Mouse (Mus musculus): ENCODE measurements around the gene Stk19. TPM values are rescaled to one million over a fixed set of nuclear protein-coding genes. Genes with fewer than 3 reads are reported as not detected.

Gene Stk19
- 25.4 and 29.4 TPM in 2 replicates for polyA plus RNA-seq (2015; fragmentation: Nextera tagmentation; extraction: Ambion mirVana)

DNA sequence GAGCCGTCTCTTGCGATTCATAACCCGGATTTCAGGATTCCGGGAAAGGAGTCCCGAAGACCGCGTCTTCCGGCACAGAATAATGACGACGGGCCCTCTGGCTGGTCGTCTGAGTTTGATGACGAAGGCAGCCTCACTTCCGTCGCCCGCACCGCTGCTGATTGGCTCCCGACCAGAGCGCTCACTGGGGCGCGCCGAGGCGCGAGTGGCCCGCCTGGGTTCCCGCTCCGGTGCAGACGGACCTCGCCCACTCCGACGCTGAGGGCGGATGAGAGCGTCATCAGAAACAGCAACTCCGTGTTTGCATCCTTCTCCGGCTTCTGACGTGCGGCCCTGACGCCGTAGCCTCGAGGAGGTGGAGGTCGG lies at the start of gene Stk19, which contains the start of gene Dxo:
Stk19 (minus strand) TSS at position 90 of the 366 bp plus-strand sequence.
Dxo (plus strand) TSS at position 164 of the 366 bp plus-strand sequence.
- Histone ChIP-seq H3K9ac (peak within 1 kb of the TSS; percentile 86), H3K9me3 (no peaks in the 10 kb centered on the region), H3K4me1 (peaks cover 22% of the 10 kb centered on the region), H3K4me2 (peak within 1 kb of the TSS; percentile 92), H3K27ac (peak within 1 kb of the TSS; percentile 85), H3K27me3 (no peaks in the 10 kb centered on the region), H3K4me3 (peak within 1 kb of the TSS; percentile 84), H3K36me3 (peaks cover 56% of the 10 kb centered on the region)
- ATAC-seq (ENCODE audit: insufficient number of reproducible peaks, insufficient read depth, low FRiP score, low TSS enrichment, low read depth) = peak; percentile 86
- under 1% methylated on average over 40 of the region's 40 CpGs for WGBS

DNA sequence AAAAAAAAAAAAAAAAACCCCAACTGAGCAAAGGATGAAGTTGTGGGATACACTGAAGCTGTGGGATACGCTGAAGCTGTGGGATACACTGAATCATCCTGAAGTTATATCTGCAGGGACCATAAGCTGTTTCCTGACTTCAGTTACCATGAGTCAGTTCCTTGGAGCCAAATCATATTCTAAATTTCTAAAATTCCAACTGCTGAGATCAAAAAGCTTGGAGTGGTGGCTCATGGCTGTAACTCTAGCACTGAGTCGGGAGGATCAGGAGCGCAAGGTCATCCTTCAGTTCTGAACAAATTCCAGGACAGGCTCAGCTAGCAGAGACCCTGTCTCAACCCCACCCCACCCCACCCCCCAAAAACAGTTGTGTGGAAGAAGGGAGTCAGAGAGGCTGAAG lies 48.9 kb upstream of the Stk19 start:
- ATAC-seq (ENCODE audit: insufficient number of reproducible peaks, insufficient read depth, low FRiP score, low TSS enrichment, low read depth) = no peak
- Histone ChIP-seq H3K4me3 (no peak overlapping the region), H3K9me3 (no peaks in the 10 kb centered on the region), H3K9ac (no peak overlapping the region), H3K4me2 (no peak overlapping the region), H3K4me1 (peaks cover 19% of the 10 kb centered on the region), H3K27me3 (no peaks in the 10 kb centered on the region), H3K36me3 (no peaks in the 10 kb centered on the region), H3K27ac (peak overlapping the region; percentile 23; the same call in 1 of the 2 replicates)
- WGBS = 62% methylated on average over 3 of the region's 3 CpGs

- 86% methylated on average over 6 of the region's 6 CpGs for WGBS
- no peak overlapping the region for H3K27ac ChIP-seq
- H3K4me2 ChIP-seq = no peak overlapping the region
- H3K36me3 ChIP-seq = no peaks in the 10 kb centered on the region
- peaks cover 21% of the 10 kb centered on the region for H3K4me1 ChIP-seq
- H3K27me3 ChIP-seq = no peaks in the 10 kb centered on the region
- no peak for ATAC-seq (ENCODE audit: insufficient number of reproducible peaks, insufficient read depth, low FRiP score, low TSS enrichment, low read depth)
- no peaks in the 10 kb centered on the region for H3K9me3 ChIP-seq
- no peak overlapping the region for H3K9ac ChIP-seq
- H3K4me3 ChIP-seq = no peak overlapping the region
These were observed 48.0 kb upstream of the Stk19 start for GRCm38 (mm10) chr17:34884704-34885103.

- Histone ChIP-seq H3K4me2 (no peak overlapping the region), H3K27ac (peak overlapping the region; percentile 11), H3K9me3 (no peaks in the 10 kb centered on the region), H3K36me3 (no peaks in the 10 kb centered on the region), H3K27me3 (no peaks in the 10 kb centered on the region), H3K4me3 (no peak overlapping the region), H3K9ac (no peak overlapping the region), H3K4me1 (peaks cover 27% of the 10 kb centered on the region)
- ATAC-seq (ENCODE audit: insufficient number of reproducible peaks, insufficient read depth, low FRiP score, low TSS enrichment, low read depth) = no peak
- WGBS = 69% methylated on average over 3 of the region's 3 CpGs
These were observed 46.6 kb upstream of the Stk19 start for GRCm38 (mm10) chr17:34883332-34883731.

DNA sequence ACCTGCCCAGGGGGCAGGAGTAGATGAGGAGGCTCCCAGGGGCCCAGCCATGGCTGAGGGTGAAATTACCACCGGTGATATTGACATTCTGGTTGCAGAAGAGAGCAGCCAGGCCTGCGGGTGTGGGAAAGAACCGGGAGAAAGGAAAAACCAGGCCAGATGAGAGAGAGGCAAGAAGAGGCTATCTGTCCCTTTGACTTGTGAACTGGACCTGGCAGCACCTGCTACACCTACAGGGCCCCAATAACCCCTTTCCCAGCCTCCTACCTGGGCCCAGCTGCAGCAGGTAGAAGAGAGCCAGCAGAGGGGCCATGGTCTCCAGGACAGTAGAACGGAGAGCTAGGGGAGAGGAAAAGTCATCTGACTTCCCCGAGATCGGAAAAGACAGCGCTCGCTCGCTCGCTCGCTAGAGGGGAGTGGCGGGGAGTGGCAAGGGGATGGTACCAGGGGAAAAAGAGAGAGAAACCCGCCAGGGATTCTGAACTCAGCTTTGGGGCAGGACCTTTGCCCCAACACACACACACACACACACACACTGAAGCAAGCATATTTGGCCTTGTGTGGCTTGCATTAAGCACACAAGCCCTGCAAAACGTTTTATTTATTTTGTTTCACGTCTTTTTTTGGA lies 45.1 kb upstream of the Stk19 start, which contains the start of gene Gm20547:
Gm20547 (minus strand) TSS at position 360 of the 628 bp plus-strand sequence.
- no peaks in the 10 kb centered on the region for H3K27me3 ChIP-seq
- H3K27ac ChIP-seq = no peak within 1 kb of the TSS
- no peaks in the 10 kb centered on the region for H3K9me3 ChIP-seq
- WGBS = 7% methylated on average over 15 of the region's 15 CpGs
- ATAC-seq (ENCODE audit: insufficient number of reproducible peaks, insufficient read depth, low FRiP score, low TSS enrichment, low read depth) = no peak
- peaks cover 27% of the 10 kb centered on the region for H3K4me1 ChIP-seq
- peak within 1 kb of the TSS; percentile 38 for H3K4me2 ChIP-seq
- H3K9ac ChIP-seq = 0 out of 2 replicates have a peak within 1 kb of the TSS, but pooled peaks have one; percentile 27
- H3K4me3 ChIP-seq = no peak within 1 kb of the TSS
- no peaks in the 10 kb centered on the region for H3K36me3 ChIP-seq

- ATAC-seq (ENCODE audit: insufficient number of reproducible peaks, insufficient read depth, low FRiP score, low TSS enrichment, low read depth) = no peak
- no peak overlapping the region for H3K9ac ChIP-seq
- H3K9me3 ChIP-seq = no peaks in the 10 kb centered on the region
- peak overlapping the region; percentile 38; the same call in 1 of the 2 replicates for H3K4me2 ChIP-seq
- H3K27me3 ChIP-seq = no peaks in the 10 kb centered on the region
- no peak overlapping the region for H3K27ac ChIP-seq
- H3K36me3 ChIP-seq = no peaks in the 10 kb centered on the region
- no peak overlapping the region for H3K4me3 ChIP-seq
- peaks cover 27% of the 10 kb centered on the region for H3K4me1 ChIP-seq
These were observed 44.4 kb upstream of the Stk19 start for GRCm38 (mm10) chr17:34881166-34881565.

DNA sequence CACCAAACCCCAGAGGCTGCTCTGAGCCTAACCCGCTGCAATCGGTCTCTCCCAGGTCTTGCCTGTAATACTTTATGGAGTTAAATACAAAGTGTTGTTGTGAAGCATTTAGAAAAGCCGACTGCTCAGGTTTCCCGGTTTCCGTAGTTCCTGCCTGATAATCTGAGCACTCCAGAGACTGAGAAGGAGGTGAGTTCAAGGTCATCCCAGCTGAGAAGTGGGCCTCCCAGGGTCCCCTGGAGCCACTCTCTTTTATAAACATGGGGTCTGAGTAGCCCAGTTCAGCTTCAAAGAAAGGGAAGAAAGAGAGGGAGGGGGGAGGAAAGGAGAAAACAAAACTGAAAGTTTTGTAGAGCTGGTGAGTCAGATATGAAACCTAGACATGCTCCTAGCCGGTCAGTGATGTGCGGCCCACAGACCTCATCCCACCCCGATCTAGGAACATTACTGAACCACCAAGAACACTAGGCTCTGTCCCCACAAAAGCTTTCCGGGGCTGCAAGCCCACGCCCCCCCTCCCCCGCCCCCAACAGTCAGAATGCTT lies 42.7 kb upstream of the Stk19 start, which contains the start of gene Zbtb12:
Zbtb12 (plus strand) TSS at position 148 of the 544 bp plus-strand sequence.
- no peaks in the 10 kb centered on the region for H3K9me3 ChIP-seq
- no peaks in the 10 kb centered on the region for H3K36me3 ChIP-seq
- H3K27me3 ChIP-seq = no peaks in the 10 kb centered on the region
- peak within 1 kb of the TSS; percentile 32; the same call in 1 of the 2 replicates for H3K9ac ChIP-seq
- peak within 1 kb of the TSS; percentile 28; the same call in 1 of the 2 replicates for H3K4me2 ChIP-seq
- H3K4me3 ChIP-seq = no peak within 1 kb of the TSS
- WGBS = 35% methylated on average over 11 of the region's 11 CpGs
- peaks cover 26% of the 10 kb centered on the region for H3K4me1 ChIP-seq
- H3K27ac ChIP-seq = peak within 1 kb of the TSS; percentile 48
- no peak for ATAC-seq (ENCODE audit: insufficient number of reproducible peaks, insufficient read depth, low FRiP score, low TSS enrichment, low read depth)

DNA sequence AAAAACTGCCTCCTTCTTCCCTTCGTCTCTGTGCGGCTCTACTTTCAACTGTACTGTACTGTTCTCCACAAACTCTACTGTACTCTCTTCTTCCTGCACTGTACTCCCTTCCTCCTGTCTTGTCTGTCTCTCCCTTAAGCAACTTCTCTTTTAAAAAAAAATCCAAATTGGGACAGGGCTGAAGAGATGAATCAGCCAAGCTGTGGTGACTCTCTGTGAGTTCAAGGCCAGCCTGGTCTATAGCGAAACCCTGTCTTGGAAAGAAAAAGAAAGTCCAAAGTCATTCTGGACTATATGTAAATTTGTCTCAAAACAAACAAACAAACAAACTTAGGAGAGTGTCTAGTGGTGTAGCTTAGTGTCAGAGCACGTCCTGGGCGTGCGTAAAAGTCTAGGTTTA lies 37.6 kb upstream of the Stk19 start:
- no peaks in the 10 kb centered on the region for H3K27me3 ChIP-seq

GRCm38 (mm10) chr17:34865981-34866380 lies 29.2 kb upstream of the Stk19 start:
- no peaks in the 10 kb centered on the region for H3K9me3 ChIP-seq
- H3K36me3 ChIP-seq = no peaks in the 10 kb centered on the region
- H3K9ac ChIP-seq = no peak overlapping the region
- H3K27me3 ChIP-seq = 0 out of 2 replicates have a peak, but pooled peaks cover 5% of the 10 kb centered on the region
- ATAC-seq (ENCODE audit: insufficient number of reproducible peaks, insufficient read depth, low FRiP score, low TSS enrichment, low read depth) = no peak
- WGBS = 53% methylated on average over 7 of the region's 7 CpGs
- H3K4me2 ChIP-seq = no peak overlapping the region
- H3K27ac ChIP-seq = no peak overlapping the region
- no peaks in the 10 kb centered on the region for H3K4me1 ChIP-seq
- H3K4me3 ChIP-seq = no peak overlapping the region

More for the DNA sequence above, 37.6 kb upstream of the Stk19 start:
- Histone ChIP-seq H3K4me1 (peaks cover 2% of the 10 kb centered on the region; the same call in 1 of the 2 replicates), H3K9me3 (no peaks in the 10 kb centered on the region), H3K4me3 (no peak overlapping the region), H3K27ac (no peak overlapping the region), H3K36me3 (no peaks in the 10 kb centered on the region), H3K4me2 (no peak overlapping the region), H3K9ac (no peak overlapping the region)
- ATAC-seq (ENCODE audit: insufficient number of reproducible peaks, insufficient read depth, low FRiP score, low TSS enrichment, low read depth) = no peak
- WGBS = 90% methylated on average over 6 of the region's 6 CpGs

GRCm38 (mm10) chr17:34862416-34863081 lies 25.8 kb upstream of the Stk19 start, which contains the start of gene Cfb:
Gene Cfb (minus strand): TSS chr17:34862518.
- Histone ChIP-seq H3K4me1 (no peaks in the 10 kb centered on the region), H3K9me3 (no peaks in the 10 kb centered on the region), H3K27ac (no peak within 1 kb of the TSS), H3K36me3 (peaks cover 5% of the 10 kb centered on the region), H3K9ac (peak within 1 kb of the TSS; percentile 21; the same call in 1 of the 2 replicates), H3K4me2 (no peak within 1 kb of the TSS), H3K4me3 (no peak within 1 kb of the TSS), H3K27me3 (0 out of 2 replicates have a peak, but pooled peaks cover 5% of the 10 kb centered on the region)
- ATAC-seq (ENCODE audit: insufficient number of reproducible peaks, insufficient read depth, low FRiP score, low TSS enrichment, low read depth) = no peak
- 58% methylated on average over 8 of the region's 8 CpGs for WGBS

DNA sequence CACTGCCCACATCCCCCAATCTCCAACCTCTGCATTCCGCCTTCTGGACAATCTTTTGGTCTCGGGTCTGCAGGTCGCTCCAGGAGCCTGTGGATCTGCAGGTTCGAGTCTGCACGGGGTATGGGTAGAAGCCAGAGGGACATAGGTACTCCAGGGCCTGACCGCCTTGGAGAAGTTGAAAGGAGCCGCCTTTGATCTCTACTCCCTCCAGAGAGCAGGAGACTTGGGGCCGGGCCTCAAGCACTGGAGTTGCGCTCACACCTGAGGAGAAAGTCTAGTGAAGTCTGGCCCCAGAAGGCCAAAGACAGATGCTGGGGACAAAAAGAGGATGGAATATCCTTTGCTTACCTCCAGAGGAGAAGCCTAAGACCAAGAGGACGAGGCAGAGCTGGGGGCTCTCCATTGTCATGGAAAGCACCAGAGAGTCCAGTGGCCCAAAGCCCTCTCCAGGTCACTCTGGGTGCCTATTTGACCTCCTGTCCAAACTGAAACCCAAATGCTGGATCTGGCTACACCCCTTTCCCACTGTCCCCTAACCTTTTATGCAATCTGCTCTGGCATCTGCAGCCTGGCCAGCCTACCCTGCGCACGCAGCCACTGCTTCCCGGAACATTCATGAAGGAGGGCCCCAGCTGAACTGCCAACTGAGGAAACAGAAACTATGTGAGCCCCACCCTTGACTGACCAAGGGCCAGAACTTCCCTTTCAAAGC lies 25.1 kb upstream of the Stk19 start:
- Histone ChIP-seq H3K9ac (peak overlapping the region; percentile 21; the same call in 1 of the 2 replicates), H3K27ac (no peak overlapping the region), H3K4me1 (no peaks in the 10 kb centered on the region), H3K27me3 (0 out of 2 replicates have a peak, but pooled peaks cover 5% of the 10 kb centered on the region), H3K36me3 (peaks cover 12% of the 10 kb centered on the region), H3K4me3 (no peak overlapping the region), H3K9me3 (no peaks in the 10 kb centered on the region), H3K4me2 (no peak overlapping the region)
- WGBS = 72% methylated on average over 13 of the region's 13 CpGs
- no peak for ATAC-seq (ENCODE audit: insufficient number of reproducible peaks, insufficient read depth, low FRiP score, low TSS enrichment, low read depth)
